Mouse (Mus musculus): ENCODE data around the gene Kdelc2.

GRCm38 (mm10) chr9:53335131-53335530 lies 48.7 kb upstream of the Kdelc2 start:
- TF ChIP-seq CTCF (IDR thresholded peaks at IDR 0.05; ENCODE audit: borderline replicate concordance, control insufficient read depth, extremely low read depth, insufficient read depth, low read length, poor library complexity) (no peak), POLR2A (IDR thresholded peaks at IDR 0.05; ENCODE audit: control insufficient read depth, extremely low read depth, insufficient read depth, low read length, poor library complexity) (no peak)
